Mouse (Mus musculus) heart, adult 2 months (tissue): ENCODE data around the gene Gm6377. TPM values are rescaled to one million over a fixed set of nuclear protein-coding genes. Genes with fewer than 3 reads are reported as not detected.

Experiments
- DNase-seq, 2 experiments: peaks; one replicate each; pipeline ENCODE4 v3.0.0; 2021
- H3K27ac ChIP-seq: fragments of 200-600 bp; 2 replicates; pipeline ENCODE4 v1.8.1; 2022
- H3K27me3 ChIP-seq: fragments of 200-500 bp; 2 replicates; pipeline ENCODE4 v1.6.1; 2012; ENCODE audit warnings: mild to moderate bottlenecking, low read length, inconsistent platforms, mixed read lengths; ENCODE audit not compliant: control insufficient read depth, insufficient read depth
- H3K36me3 ChIP-seq: fragments of 200-500 bp; 2 replicates; pipeline ENCODE4 v1.6.1; 2012; ENCODE audit warnings: low read length, inconsistent platforms; ENCODE audit not compliant: control insufficient read depth, insufficient read depth
- H3K4me1 ChIP-seq: fragments of 200-500 bp; 2 replicates; pipeline ENCODE4 v1.6.1; 2011; ENCODE audit warnings: low read length; ENCODE audit not compliant: control insufficient read depth, insufficient read depth
- H3K4me3 ChIP-seq: fragments of 200-600 bp; 2 replicates; pipeline ENCODE4 v1.8.1; 2022
- H3K79me2 ChIP-seq: fragments of 200-500 bp; replicated peaks from 2 replicates; pipeline ENCODE4 v1.6.1; 2012; ENCODE audit warnings: mild to moderate bottlenecking, inconsistent platforms, low read length, moderate library complexity, mixed read lengths; ENCODE audit not compliant: control insufficient read depth, insufficient read depth
- H3K9ac ChIP-seq: fragments of 200-500 bp; 2 replicates; pipeline ENCODE4 v1.6.1; 2012; ENCODE audit warnings: low read depth, mild to moderate bottlenecking, control low read depth, inconsistent platforms, low read length, mixed read lengths
- CTCF ChIP-seq: fragments of 200-600 bp; IDR thresholded peaks from 2 replicates; pipeline ENCODE4 v1.8.1; 2022; ENCODE audit warnings: antibody characterized with exemption, mild to moderate bottlenecking, moderate library complexity
- EP300 ChIP-seq: fragments of 200-500 bp; IDR thresholded peaks from 2 replicates; pipeline ENCODE4 v1.6.1; 2011; ENCODE audit warnings: low read depth, low read length, control low read depth; ENCODE audit not compliant: insufficient read depth
- POLR2A ChIP-seq: fragments of 200-500 bp; IDR thresholded peaks from 2 replicates; pipeline ENCODE4 v1.6.1; 2011; ENCODE audit warnings: mild to moderate bottlenecking, low read depth, low read length, control low read depth; ENCODE audit not compliant: insufficient read depth
- WGBS: fragments of 180-500 bp; shearing (Covaris S2); methylation state at CpG from one replicate; pipeline ENCODE4 v1.1.7; 2018; 5-methylcytosine and 5-hydroxymethylcytosine counted together
- intact Hi-C: fragments of 180-260 bp; cut with DNase I; formaldehyde crosslinking; loops from one replicate; pipeline ENCODE4 v1.15.1; 2025
- polyA plus RNA-seq: library from polyadenylated mRNA; depleted of rRNA; stranded (reverse); fragments of >200 nt; gene quantifications from 2 replicates; pipeline ENCODE4 v1.2.3, GENCODE M21; 2012
- total RNA-seq, 2 experiments: library from RNA; stranded (reverse); gene quantifications; 2 replicates each; pipeline ENCODE4 v1.2.3; 2021

Gene Gm6377
- total and polyA plus RNA-seq, 3 experiments = 0.07 to 0.13 (median 0.10) TPM

DNA sequence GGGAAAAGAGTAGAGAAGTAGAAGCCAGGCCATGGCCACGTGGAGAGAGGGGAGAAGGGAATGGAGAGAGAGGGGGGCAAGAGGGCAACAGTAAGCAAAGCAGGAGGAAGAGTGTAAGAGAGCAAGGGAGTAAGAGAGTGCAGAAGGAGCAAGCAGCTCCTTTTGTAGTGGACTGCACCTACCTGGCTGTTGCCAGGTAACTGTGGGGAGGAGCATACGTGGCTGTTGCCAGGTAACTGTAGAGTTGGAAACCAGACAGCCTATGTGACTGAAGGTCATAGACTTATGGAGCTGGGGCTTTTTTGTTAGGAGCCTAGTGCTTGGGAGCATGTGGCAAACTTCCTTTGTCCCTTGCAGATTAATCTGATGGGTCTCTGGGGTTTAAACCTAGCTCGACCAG, 21.1 kb upstream of the Gm6377 start:
- H3K9ac ChIP-seq = no peak overlapping the region
- H3K27me3 ChIP-seq = no peaks in the 10 kb centered on the region
- no peak overlapping the region for H3K27ac ChIP-seq
- H3K4me1 ChIP-seq = no peaks in the 10 kb centered on the region
- intact Hi-C loops = no loop called here
- H3K79me2 ChIP-seq = no peaks in the 10 kb centered on the region
- TF ChIP-seq CTCF = no peak
- no peak for TF ChIP-seq POLR2A
- no peak for TF ChIP-seq EP300
- DNase-seq = no peak
- H3K36me3 ChIP-seq = no peaks in the 10 kb centered on the region
- H3K4me3 ChIP-seq = no peak overlapping the region
- 52% methylated on average over 3 of the region's 3 CpGs for WGBS

DNA sequence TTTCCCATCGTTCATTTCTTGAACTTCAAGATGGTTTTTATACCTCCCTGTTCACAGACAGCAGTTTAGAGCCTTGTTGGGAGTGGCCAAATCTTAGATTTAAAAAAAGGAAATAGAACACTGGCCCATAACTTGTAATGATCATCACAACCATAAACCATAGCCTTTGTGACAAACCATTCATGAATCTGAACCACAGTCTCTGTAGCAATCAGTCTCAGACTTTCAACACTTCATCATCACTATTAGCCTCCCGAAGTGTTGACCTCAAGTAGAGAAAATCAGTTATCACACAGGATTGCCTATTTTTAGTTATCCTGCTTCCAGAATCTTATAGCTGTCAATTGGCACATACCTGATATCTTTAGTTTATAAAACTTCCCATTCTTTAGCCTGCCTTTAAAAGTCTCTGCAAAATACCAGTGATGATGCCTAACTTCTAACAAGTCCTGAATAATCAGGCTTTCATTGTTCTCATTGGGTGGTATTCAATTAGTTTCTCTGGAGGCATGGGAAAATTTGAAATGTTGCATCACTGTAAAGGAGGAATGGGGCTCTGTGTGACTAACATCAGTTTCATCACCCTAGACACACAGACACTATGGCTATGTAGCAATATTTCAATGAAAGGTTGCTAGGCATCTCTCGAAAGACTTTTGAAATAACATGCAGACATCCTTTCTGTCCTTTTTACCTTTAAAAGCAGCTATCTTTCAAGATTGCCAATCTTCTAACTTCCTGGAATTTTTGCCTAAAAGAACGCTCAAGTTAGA, 11.7 kb upstream of the Gm6377 start:
- DNase-seq = no peak
- H3K9ac ChIP-seq = no peak overlapping the region
- no peak for TF ChIP-seq POLR2A
- no peak for TF ChIP-seq EP300
- TF ChIP-seq CTCF = no peak
- H3K4me1 ChIP-seq = no peaks in the 10 kb centered on the region
- no peaks in the 10 kb centered on the region for H3K79me2 ChIP-seq
- WGBS = 66% methylated on average over 4 of the region's 4 CpGs
- H3K27me3 ChIP-seq = no peaks in the 10 kb centered on the region
- H3K36me3 ChIP-seq = no peaks in the 10 kb centered on the region
- no peak overlapping the region for H3K27ac ChIP-seq
- H3K4me3 ChIP-seq = no peak overlapping the region
- intact Hi-C loops = no loop called here

DNA sequence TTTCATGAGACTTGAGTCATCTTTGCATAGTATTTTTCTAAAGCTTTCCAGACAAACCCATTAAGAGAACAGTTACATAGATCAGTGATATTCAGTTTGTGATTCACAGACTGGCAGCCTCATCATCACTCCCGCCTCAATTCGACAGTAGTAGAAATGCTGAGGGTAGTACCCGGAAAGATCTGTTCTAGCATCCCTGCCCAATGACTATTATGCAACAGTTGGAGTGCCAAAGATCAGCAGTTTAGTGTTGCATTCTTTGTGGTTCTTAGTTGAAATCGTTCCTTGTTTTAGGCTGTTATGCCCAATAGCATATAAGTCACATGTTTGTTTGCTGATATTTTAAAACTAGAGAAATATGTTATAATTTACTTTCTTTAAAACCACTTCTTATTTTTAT, 6.9 kb upstream of the Gm6377 start:
- Histone ChIP-seq H3K4me3 (no peak overlapping the region), H3K27me3 (no peaks in the 10 kb centered on the region), H3K79me2 (no peaks in the 10 kb centered on the region), H3K27ac (no peak overlapping the region), H3K9ac (no peak overlapping the region), H3K36me3 (no peaks in the 10 kb centered on the region), H3K4me1 (peaks cover 2% of the 10 kb centered on the region; the same call in 1 of the 2 replicates)
- DNase-seq = no peak
- WGBS = 77% methylated on average over 4 of the region's 4 CpGs
- TF ChIP-seq POLR2A (no peak), CTCF (no peak), EP300 (no peak)
- intact Hi-C loops = loop anchor here (2.0 to 5.0 kb wide), 2 partner anchors 92 to 177 kb away; partner anchors contain the start of genes Hmgn5 and Sh3bgrl

DNA sequence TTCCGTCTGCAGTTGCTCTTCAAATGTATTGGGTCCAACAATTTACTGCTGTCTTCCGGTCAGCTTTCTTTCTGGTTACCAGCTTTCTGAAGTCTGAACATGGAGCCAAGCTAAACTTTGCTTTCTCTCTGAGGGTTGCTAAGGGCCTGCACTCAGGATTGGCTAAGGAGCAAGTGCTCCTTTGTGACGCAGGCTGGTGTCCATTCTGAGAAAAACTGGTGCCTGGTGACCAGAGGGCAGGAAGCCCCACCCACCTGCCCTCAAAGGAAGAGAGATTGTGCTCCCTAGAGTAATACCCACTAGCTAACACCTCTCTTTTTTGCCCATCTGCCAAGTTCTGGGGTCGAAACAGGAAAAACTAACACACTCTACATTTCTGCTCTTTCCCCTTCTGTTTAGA, 5.6 kb upstream of the Gm6377 start:
- H3K27me3 ChIP-seq = no peaks in the 10 kb centered on the region

DNA sequence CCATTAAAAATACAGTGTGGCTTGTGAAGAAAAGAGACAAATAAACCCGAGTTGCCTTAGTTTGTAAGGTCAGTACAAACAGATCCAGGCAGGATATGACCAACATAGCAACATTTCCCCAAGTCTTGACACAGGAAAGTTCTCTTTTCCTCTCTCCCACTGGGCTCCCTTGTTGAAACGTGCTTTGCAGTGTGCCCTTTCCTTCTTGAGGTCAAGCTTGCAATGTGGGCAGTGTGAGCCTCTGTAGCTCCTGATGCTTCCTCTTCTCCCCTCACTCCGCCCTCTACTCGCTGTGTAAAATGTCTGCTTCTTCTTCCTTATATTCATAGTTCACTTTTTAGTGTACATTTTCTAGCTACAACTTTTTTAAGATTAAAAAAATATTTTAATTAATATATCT, 5.1 kb upstream of the Gm6377 start:
- H3K27me3 ChIP-seq = no peaks in the 10 kb centered on the region
- peak overlapping the region; percentile 65 for H3K27ac ChIP-seq
- WGBS = 41% methylated on average over 4 of the region's 4 CpGs
- no peak overlapping the region for H3K4me3 ChIP-seq
- peak in 1 of 2 experiments; percentile 30 for DNase-seq
- H3K4me1 ChIP-seq = peaks cover 2% of the 10 kb centered on the region; the same call in 1 of the 2 replicates
- no peaks in the 10 kb centered on the region for H3K36me3 ChIP-seq
- no peaks in the 10 kb centered on the region for H3K79me2 ChIP-seq
- intact Hi-C loops = loop anchor here (2.0 to 5.0 kb wide), 2 partner anchors 94 to 179 kb away; partner anchors contain the start of genes Hmgn5 and Sh3bgrl
- no peak overlapping the region for H3K9ac ChIP-seq
- TF ChIP-seq EP300 = no peak
- no peak for TF ChIP-seq POLR2A
- no peak for TF ChIP-seq CTCF

More for the DNA sequence above, 5.6 kb upstream of the Gm6377 start:
- 40% methylated on average over 4 of the region's 4 CpGs for WGBS
- Histone ChIP-seq H3K9ac (no peak overlapping the region), H3K4me3 (no peak overlapping the region), H3K36me3 (no peaks in the 10 kb centered on the region), H3K4me1 (peaks cover 2% of the 10 kb centered on the region; the same call in 1 of the 2 replicates), H3K27ac (peak overlapping the region; percentile 65), H3K79me2 (no peaks in the 10 kb centered on the region)
- intact Hi-C loops = loop anchor here (2.0 to 5.0 kb wide), 2 partner anchors 94 to 178 kb away; partner anchors contain the start of genes Hmgn5 and Sh3bgrl
- TF ChIP-seq POLR2A = no peak
- TF ChIP-seq EP300 = no peak
- no peak for TF ChIP-seq CTCF
- DNase-seq = peak; percentile 37 to 63

DNA sequence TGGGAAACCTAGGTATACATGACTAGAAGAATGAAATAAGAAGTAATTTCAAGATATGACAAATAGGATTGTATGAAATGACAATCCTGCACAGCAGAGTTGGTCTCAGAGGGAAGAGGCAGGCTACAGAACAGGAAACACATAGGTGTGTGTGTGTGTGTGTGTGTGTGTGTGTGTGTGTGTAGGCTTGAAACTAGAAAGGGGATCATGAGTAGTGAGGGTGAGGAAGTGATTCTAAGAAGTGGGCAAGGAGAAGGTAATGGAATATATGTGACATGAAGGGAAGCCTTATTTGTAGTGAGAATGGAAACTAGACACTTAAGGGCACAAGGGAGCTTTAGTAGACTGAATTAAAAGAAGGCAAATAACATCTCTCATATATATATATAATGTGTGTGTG, 11.3 kb downstream of the Gm6377 start:
- Histone ChIP-seq H3K4me3 (no peak overlapping the region), H3K36me3 (no peaks in the 10 kb centered on the region), H3K27ac (no peak overlapping the region), H3K79me2 (no peaks in the 10 kb centered on the region), H3K9ac (no peak overlapping the region), H3K4me1 (no peaks in the 10 kb centered on the region), H3K27me3 (no peaks in the 10 kb centered on the region)
- DNase-seq = no peak
- intact Hi-C loops = no loop called here
- TF ChIP-seq CTCF (no peak), EP300 (no peak), POLR2A (no peak)
